Mouse (Mus musculus) adrenal gland, postnatal 14 days (tissue): Measurements from ENCODE around the gene Tanc1. TPM values are rescaled to one million over a fixed set of nuclear protein-coding genes. Genes with fewer than 3 reads are reported as not detected.
A peak's percentile ranks its signal among the peaks of the same experiment; 100 is the strongest.

Experiments
- DNase-seq: peaks from one replicate; pipeline ENCODE4 v3.0.0; 2021; ENCODE audit warnings: mixed read lengths
- total RNA-seq: library from RNA; stranded (reverse); gene quantifications from 2 replicates; pipeline ENCODE4 v1.2.3, GENCODE M21; 2021

Tanc1 gene
- total RNA-seq, 1 experiment from 2014 or later, result 19.9 TPM

GRCm38 (mm10) chr2:59758139-59758918 is 146.5 kb downstream of the Tanc1 start:
- DNase-seq, result no peak

GRCm38 (mm10) chr2:59760731-59761130 is 148.9 kb downstream of the Tanc1 start:
- DNase-seq, result peak; percentile 36

GRCm38 (mm10) chr2:59761183-59761582 is 149.3 kb downstream of the Tanc1 start:
- DNase-seq, result no peak

GRCm38 (mm10) chr2:59762277-59762676 is 150.4 kb downstream of the Tanc1 start:
- no peak for DNase-seq

GRCm38 (mm10) chr2:59765671-59766070 is 153.8 kb downstream of the Tanc1 start:
- DNase-seq, result no peak

GRCm38 (mm10) chr2:59767893-59768292 is 156.1 kb downstream of the Tanc1 start:
- DNase-seq, result no peak

- peak; percentile 67 for DNase-seq
These were observed 157.0 kb downstream of the Tanc1 start for GRCm38 (mm10) chr2:59768661-59769384.

GRCm38 (mm10) chr2:59769385-59769735 is 157.5 kb downstream of the Tanc1 start:
- DNase-seq, result no peak

- no peak for DNase-seq
These were observed 159.9 kb downstream of the Tanc1 start for GRCm38 (mm10) chr2:59771708-59772107.

- DNase-seq, result peak; percentile 76
These were observed 160.4 kb downstream of the Tanc1 start for GRCm38 (mm10) chr2:59772261-59772683.

- DNase-seq, result no peak
These were observed 162.5 kb downstream of the Tanc1 start for GRCm38 (mm10) chr2:59774374-59774773.

- no peak for DNase-seq
These were observed 163.3 kb downstream of the Tanc1 start for GRCm38 (mm10) chr2:59775148-59775547.

- DNase-seq, result no peak
These were observed 164.0 kb downstream of the Tanc1 start for GRCm38 (mm10) chr2:59775820-59776219.

GRCm38 (mm10) chr2:59779355-59779754 is 167.5 kb downstream of the Tanc1 start:
- DNase-seq, result peak; percentile 66

GRCm38 (mm10) chr2:59780240-59780639 is 168.4 kb downstream of the Tanc1 start:
- DNase-seq, result no peak

GRCm38 (mm10) chr2:59783055-59783831 is 171.4 kb downstream of the Tanc1 start:
- no peak for DNase-seq

GRCm38 (mm10) chr2:59783832-59784627 is 172.2 kb downstream of the Tanc1 start:
- DNase-seq, result no peak

- DNase-seq, result no peak
These were observed 172.7 kb downstream of the Tanc1 start for GRCm38 (mm10) chr2:59784628-59784883.

GRCm38 (mm10) chr2:59785597-59785996 is 173.8 kb downstream of the Tanc1 start:
- DNase-seq, result no peak

GRCm38 (mm10) chr2:59788704-59789500 is 177.1 kb downstream of the Tanc1 start:
- DNase-seq, result no peak

- no peak for DNase-seq
These were observed 179.8 kb downstream of the Tanc1 start for GRCm38 (mm10) chr2:59791596-59791995.
